Mouse (Mus musculus) heart, postnatal 10 days (tissue): Measurements from ENCODE around the gene Sub1. TPM values are rescaled to one million over a fixed set of nuclear protein-coding genes. Genes with fewer than 3 reads are reported as not detected.

Experiments
- DNase-seq, 2 experiments: peaks; one replicate each; pipeline ENCODE4 v3.0.0; 2021
- intact Hi-C: fragments of 180-260 bp; cut with DNase I; formaldehyde crosslinking; loops from one replicate; pipeline ENCODE4 v1.15.1; 2025
- total RNA-seq, 2 experiments: library from RNA; stranded (reverse); gene quantifications; 2 replicates each; pipeline ENCODE4 v1.2.3; 2021

The Sub1 gene
- total RNA-seq, 2 experiments from 2014 or later, result 142 to 149 TPM

DNA sequence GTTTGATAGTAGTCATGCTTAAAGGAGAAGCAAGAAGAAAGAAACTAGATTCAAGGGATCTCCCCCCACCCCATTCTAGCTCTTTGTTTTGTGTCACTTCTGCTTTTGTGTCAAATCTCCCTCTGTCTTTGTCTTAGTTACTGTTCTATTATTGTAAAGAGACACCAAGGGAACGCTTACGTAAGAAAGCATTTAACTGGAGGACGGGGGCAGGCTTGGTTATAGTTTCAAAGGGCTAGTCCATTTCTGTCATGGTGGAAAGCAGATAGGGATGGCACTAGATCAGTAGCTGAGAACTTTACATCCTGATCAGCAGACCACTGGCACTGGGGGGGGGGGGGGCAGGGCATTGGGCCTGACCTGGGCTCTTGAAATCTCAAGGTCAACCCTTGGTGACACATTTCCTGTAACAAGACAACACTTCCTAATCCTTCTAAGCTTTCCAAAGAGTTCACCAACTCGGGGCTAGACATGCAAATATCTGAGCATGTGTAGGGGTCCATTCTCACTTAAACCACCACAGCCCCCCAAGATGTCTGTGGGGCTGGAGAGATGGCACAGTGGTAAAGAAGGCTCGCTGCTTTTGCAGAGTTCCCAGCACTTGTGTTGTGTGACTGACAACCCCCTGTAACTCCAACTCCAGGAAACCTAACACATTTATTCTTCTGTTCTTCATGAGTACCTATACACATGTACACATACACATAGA lies 17.6 kb upstream of the Sub1 start:
- intact Hi-C loops, result no loop called here
- no peak for DNase-seq

DNA sequence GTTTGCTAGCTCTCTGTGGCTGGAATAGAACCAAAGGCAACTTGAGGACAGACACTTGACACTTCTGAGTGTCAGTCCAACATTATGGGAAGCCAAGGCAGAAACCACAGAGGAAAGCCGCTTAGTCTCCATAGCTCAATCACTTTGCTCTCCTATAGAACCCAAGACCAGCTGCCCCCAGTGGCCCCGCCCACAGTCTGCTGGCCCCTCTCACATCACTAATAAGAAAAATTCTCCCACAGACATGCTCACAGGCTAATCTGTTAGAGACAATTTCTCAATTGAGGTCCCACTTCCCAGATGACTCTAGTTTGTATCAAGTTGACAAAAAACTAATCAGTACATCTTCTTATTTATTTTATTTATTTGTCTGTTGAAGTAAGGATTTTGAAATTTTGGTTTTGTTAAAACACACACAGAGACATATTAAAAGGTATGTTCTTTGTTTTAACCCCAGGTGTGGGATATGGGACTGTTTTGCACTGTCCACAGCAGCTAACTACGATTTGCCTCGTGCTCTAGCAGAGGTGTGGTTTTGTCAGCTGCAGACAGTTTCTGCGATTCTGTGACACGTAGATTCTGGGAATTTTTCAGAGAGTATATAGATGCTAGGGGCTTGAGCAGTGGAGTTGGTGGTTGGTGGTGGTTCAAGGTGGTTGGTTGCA lies 16.9 kb upstream of the Sub1 start:
- no peak for DNase-seq
- intact Hi-C loops, result no loop called here

- intact Hi-C loops, result no loop called here
- DNase-seq, result peak; percentile 15 to 30
Observed at GRCm38 (mm10) chr15:12010602-12011044, 13.8 kb upstream of the Sub1 start.

- peak in 1 of 2 experiments; percentile 16 for DNase-seq
- intact Hi-C loops, result no loop called here
Observed at GRCm38 (mm10) chr15:12009712-12010601, 13.2 kb upstream of the Sub1 start.

DNA sequence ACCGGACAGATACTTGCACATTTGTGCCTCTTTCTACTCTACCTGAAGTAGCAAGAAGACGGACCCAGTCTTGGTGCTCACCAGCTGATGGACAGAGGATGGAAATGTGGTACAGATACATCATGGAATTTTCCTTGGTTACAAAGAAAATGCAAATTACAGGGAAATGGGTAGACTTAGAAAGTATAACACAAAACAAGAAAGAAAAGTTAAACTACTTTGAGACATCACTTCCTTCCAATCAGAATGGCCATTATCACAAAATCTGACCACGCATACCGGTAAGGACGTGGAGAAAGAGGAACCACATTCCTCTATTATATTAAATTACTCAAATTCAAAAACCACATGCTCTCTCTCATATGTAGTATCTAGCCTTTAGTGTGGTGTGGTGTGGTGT lies 12.1 kb upstream of the Sub1 start:
- no peak for DNase-seq
- intact Hi-C loops, result no loop called here

- intact Hi-C loops, result no loop called here
- DNase-seq, result no peak
Observed at GRCm38 (mm10) chr15:12007971-12008800, 11.4 kb upstream of the Sub1 start.

GRCm38 (mm10) chr15:12007421-12007820 lies 10.6 kb upstream of the Sub1 start:
- intact Hi-C loops, result no loop called here
- DNase-seq, result no peak

- DNase-seq, result no peak
- intact Hi-C loops, result no loop called here
Observed at GRCm38 (mm10) chr15:12006169-12006568, 9.4 kb upstream of the Sub1 start.

DNA sequence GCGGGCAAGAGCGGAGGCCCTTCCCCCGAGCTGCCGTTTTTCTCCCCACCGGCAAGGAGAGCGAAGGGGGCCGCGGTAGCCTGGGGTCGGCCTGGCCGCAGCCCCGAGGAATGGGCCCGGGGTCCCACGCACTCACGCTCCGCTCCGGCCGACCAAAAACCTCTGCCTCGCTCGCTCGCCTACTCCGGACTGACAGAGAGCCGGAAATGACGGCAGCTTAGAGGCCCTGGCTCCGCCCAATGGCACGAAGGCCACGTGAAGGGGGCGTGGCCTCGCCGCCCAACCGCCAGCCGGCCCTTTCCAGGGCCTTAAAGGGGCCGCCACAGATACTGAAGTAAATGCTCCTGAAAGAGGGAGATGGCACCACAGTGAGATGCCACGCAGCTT lies 975 bp downstream of the Sub1 start:
- DNase-seq, result peak; percentile 95 to 96
- intact Hi-C loops, result loop anchor here (1.0 kb wide), 1 partner anchor 89 kb away; no protein-coding TSS in a partner anchor

DNA sequence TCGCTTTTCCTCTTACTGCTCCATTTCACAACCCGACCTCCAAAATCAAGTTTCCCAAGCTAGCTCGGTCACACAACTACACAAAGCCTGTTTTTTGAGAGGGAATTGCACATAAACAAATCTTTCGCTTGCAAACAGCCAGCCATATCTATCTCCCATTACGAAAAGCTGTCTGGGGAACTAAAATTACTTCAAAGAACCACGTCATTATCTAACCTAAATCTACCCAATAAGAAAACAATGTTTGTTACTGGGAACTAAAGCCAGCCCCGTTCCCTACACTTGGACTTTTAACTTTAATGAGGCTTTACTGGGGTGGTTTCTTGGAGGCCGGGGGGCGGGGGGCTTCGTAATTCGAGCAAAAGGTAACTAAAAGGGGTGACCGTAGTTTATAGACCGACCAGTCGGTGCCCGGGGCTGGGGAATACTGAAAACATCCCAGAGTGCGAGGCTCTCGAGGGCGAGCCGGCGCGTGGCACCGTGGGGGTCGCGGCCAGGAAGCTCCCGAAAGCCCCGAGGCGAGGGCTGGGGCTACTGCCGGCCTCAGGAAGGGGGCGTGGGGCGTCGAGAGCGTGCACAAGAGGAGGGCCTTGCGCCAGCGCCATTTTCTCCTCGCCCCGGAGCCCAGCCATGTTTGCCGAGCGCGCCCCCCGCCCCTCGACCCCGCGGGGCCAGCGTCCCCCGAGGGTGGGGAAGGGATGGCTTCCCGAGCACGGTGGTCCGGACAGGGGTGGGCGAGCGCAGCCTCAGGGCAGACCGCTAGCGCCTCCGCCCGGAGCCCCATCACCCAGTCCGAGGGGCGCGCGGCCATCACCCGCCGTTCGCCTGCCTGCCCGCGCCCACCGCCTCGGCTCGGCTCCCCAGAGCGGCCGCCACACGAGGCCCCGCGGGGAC lies 1.6 kb downstream of the Sub1 start:
- DNase-seq, result peak; percentile 73 to 76
- intact Hi-C loops, result loop anchor here (1.0 kb wide), 1 partner anchor 90 kb away; no protein-coding TSS in a partner anchor

- DNase-seq, result no peak
- intact Hi-C loops, result no loop called here
Observed at GRCm38 (mm10) chr15:11994006-11994405, 2.8 kb downstream of the Sub1 start.

- DNase-seq, result peak; percentile 11 to 51
- intact Hi-C loops, result no loop called here
Observed at GRCm38 (mm10) chr15:11991552-11992113, 5.2 kb downstream of the Sub1 start.

DNA sequence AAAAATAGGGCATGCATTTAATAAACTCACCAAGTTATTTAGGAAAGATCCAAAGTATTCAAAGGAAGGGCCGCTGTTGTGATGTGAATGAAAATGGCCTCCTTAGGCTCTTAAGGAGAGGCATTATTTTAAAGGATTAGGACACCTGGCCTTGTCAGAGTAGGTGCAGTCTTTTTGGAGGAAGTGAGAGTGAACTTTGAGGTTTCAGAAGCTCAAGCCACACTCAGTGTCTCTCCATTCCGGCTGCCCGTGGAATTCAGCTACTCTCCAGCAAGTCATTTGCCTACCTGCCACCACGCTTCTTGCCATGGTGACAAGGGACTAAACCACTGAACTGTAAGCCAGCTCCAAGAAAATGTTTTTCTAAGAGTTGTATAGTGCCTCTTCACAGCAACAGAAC lies 8.2 kb downstream of the Sub1 start:
- intact Hi-C loops, result no loop called here
- DNase-seq, result no peak

DNA sequence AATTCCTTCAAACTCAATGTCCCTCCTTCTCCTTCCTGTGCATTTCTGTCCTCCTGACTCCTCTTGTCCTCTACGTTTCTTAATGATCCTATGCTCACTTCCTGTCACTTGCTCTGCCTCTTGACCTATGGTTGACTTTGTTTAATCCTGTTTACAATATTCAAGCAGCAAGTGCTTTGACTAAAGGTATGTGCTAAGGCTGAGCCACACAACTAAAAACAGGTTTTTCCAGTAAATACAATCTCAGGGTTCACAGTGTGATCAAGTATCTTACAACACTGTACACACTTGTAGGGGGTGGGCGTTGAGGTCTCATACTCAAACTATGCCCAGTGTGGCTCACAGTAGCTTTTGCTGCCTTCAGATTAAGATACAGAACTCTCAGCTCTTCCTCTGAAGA lies 8.9 kb downstream of the Sub1 start:
- no peak for DNase-seq
- intact Hi-C loops, result no loop called here

DNA sequence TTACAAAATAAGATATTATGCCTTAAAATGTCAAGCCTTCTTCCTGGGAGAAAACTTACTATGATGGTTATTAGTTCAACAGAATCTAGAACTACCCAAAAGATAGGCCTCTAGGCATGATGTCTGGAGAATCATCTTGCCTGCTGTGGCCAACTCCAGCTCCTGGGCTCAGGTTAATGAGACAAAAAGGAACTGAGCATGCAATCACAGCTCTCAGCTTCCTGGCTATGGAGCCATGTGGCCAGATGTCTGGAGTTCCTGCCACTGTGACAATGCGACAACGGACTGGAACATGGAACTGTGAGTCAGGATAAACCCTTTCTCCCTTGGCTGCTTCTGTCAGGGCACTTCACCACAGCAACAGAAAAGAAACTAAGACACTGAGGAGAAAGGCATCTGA lies 14.8 kb downstream of the Sub1 start:
- DNase-seq, result no peak
- intact Hi-C loops, result no loop called here

DNA sequence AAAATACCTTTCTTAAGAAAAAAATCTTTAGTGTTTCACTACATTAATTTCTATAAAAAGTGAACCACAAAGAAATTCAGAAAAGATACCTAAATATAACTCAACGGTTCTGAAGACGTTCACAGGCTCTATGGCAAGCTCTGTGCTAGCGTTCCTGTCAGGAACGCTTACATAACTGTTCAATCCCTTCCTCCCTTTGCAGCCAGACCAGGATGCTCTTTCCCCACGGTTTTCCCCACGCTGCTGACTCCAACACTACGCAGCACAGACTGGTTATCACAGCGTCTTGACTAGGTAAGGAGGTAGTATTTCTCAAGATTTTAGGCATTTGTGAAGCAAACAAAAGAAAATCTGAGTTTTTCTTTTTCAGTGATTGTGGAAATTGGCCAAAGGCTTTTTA lies 15.3 kb downstream of the Sub1 start:
- DNase-seq, result no peak
- intact Hi-C loops, result no loop called here

DNA sequence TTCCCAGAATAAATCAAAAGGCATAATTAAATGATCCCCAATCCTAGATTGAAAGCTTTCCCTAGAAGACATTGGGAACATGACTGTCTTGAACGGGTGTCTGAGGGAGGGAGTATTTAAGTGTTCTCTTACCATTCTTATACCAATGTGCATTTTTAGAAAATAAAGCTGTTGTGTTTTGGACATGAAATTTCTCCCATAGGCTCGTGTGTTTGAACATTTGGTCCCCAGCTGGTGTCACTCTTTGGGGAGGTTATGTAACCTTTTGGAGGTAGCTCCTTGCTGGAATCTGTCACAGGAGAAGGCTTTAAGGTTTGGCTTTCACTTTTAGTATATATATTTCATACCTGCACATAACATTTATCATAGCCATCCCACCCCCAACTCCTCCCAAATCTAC lies 18.6 kb downstream of the Sub1 start:
- intact Hi-C loops, result loop anchor here (5.0 to 10.0 kb wide), 4 partner anchors 184 to 1503 kb away; partner anchors contain the start of genes 6030458C11Rik, Dnajc21 and Drosha
- no peak for DNase-seq

GRCm38 (mm10) chr15:11977071-11977470 lies 19.7 kb downstream of the Sub1 start:
- DNase-seq, result no peak
- intact Hi-C loops, result loop anchor here (5.0 to 10.0 kb wide), 4 partner anchors 185 to 1502 kb away; partner anchors contain the start of genes 6030458C11Rik, Dnajc21 and Drosha

DNA sequence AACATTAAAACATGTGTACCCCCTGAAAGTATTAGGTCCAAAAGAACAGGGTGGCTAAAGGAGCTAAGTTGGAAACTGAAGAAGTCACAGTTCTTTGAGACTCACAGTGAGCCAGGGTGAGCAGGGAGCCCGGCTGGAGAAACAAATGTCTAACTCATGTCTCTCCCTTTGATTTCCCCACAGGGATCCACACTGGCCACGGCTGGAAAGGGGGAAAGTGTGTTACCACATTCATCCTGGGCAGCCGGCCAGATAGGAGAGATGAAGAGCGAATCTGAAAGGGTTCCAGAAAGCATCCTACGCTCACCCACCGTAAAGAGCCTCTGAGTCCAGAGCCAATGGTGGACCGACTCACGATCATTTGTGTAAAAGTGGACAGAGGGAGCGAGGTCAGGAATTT lies 20.9 kb downstream of the Sub1 start:
- DNase-seq, result peak in 1 of 2 experiments; percentile 26
- intact Hi-C loops, result loop anchor here (5.0 to 10.0 kb wide), 4 partner anchors 186 to 1501 kb away; partner anchors contain the start of genes 6030458C11Rik, Dnajc21 and Drosha
